Mouse (Mus musculus) forebrain, embryonic 11.5 days (tissue): Measurements from ENCODE around the gene Gatb. TPM values are rescaled to one million over a fixed set of nuclear protein-coding genes. Genes with fewer than 3 reads are reported as not detected.

ENCODE experiments used
- ATAC-seq: fragments of 200-750 bp; cut with Nextera tagmentation; replicated peaks from 2 replicates; pipeline ENCODE4 v1.8.0; 2017; ENCODE audit warnings: moderate TSS enrichment; ENCODE audit not compliant: low FRiP score
- DNase-seq: peaks from one replicate; pipeline ENCODE4 v3.0.0-alpha.2; 2017; ENCODE audit warnings: low spot score
- H3K27ac ChIP-seq: fragments of 300-500 bp; sonication (generic); 2 replicates; pipeline ENCODE4 v1.5.1; 2014; ENCODE audit warnings: low read depth, low read length
- H3K27me3 ChIP-seq: fragments of 300-500 bp; sonication (generic); 2 replicates; pipeline ENCODE4 v1.6.1; 2014; ENCODE audit warnings: mild to moderate bottlenecking, low read length, mixed read lengths; ENCODE audit not compliant: control insufficient read depth, insufficient read depth
- H3K36me3 ChIP-seq: fragments of 300-500 bp; sonication (generic); 2 replicates; pipeline ENCODE4 v1.6.1; 2014; ENCODE audit warnings: mild to moderate bottlenecking, low read length, moderate library complexity, mixed read lengths; ENCODE audit not compliant: control insufficient read depth, insufficient read depth
- H3K4me1 ChIP-seq: fragments of 300-500 bp; sonication (generic); replicated peaks from 2 replicates; pipeline ENCODE4 v1.6.1; 2014; ENCODE audit warnings: low read length, mixed read lengths; ENCODE audit not compliant: control insufficient read depth, insufficient read depth
- H3K4me2 ChIP-seq: fragments of 300-500 bp; sonication (generic); 2 replicates; pipeline ENCODE4 v1.6.1; 2014; ENCODE audit warnings: low read depth, mild to moderate bottlenecking, low read length, moderate library complexity, mixed read lengths; ENCODE audit not compliant: severe bottlenecking
- H3K4me3 ChIP-seq: fragments of 300-500 bp; sonication (generic); 2 replicates; pipeline ENCODE4 v1.5.1; 2014; ENCODE audit warnings: low read depth, low read length
- H3K9ac ChIP-seq: fragments of 300-500 bp; sonication (generic); 2 replicates; pipeline ENCODE4 v1.6.1; 2014; ENCODE audit warnings: low read length
- H3K9me3 ChIP-seq: fragments of 300-500 bp; sonication (generic); 2 replicates; pipeline ENCODE4 v1.6.1; 2016; ENCODE audit warnings: low read length, mixed read lengths; ENCODE audit not compliant: control insufficient read depth
- WGBS: fragments of 180-500 bp; shearing (Covaris S2); extraction: QIAGEN DNeasy Blood & Tissue Kit; methylation state at CpG from one replicate; pipeline ENCODE4 v1.1.7; 2014; 5-methylcytosine and 5-hydroxymethylcytosine counted together
- polyA plus RNA-seq: library from polyadenylated mRNA; unstranded; fragments of >200 nt; fragmentation: Nextera tagmentation; extraction: Ambion mirVana; gene quantifications from 2 replicates; pipeline ENCODE4 v1.2.1, GENCODE M21; 2014

Gatb gene
- polyA plus RNA-seq, 1 experiment from 2014 or later = 25.6 TPM

DNA sequence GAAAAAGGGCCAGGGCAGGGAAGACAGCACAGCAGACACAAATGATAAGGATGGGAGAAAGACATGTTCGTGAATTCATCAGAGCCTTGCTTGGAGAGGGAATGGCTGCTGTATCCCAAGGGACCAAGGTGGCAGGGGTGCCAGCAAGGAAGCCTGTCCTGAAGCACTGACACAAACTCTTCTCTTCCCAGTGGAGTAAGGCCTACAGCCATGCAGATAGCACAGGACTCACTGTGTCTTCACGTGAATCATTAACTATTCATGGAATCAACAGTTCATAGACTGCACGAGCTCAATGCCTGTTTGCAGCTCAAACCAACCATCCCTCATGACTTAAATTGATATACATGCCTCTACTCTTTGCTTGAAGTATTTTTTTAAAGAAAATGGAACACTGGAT lies 104.0 kb downstream of the Gatb start:
- Histone ChIP-seq H3K4me3 (no peak overlapping the region), H3K9ac (no peak overlapping the region), H3K27me3 (no peaks in the 10 kb centered on the region), H3K4me1 (no peaks in the 10 kb centered on the region), H3K27ac (no peak overlapping the region), H3K9me3 (no peaks in the 10 kb centered on the region), H3K4me2 (no peak overlapping the region), H3K36me3 (no peaks in the 10 kb centered on the region)
- 78% methylated on average over 3 of the region's 3 CpGs for WGBS
- DNase-seq = no peak
- ATAC-seq = no peak

DNA sequence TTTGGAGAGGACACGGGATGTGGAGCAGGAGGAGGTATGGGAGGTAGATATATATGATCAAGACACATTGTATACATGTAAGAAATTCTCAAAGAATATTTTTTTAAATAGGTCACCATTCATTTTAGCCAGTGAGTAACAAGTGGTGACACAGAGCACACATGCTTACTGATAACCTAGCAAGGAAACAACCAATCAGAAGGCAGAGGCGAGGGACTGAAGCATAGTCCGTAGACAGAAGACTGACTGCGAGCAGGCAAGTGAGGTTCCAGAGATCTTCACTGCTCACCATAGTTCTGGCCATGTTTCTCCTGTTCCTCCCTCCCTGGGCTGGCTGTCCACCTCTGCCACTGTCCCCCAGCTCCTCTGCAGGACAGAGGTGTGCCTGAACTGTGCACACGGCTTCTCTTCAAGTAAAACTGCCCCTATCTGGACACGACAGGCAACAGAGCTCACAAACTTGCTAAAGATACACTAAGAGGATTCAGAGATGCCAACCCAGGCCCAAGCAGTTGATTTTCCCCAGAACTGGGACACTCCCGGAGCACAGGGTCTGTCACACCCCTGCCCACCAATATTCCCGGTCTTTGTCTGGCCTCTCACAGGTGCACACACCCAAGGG lies 105.5 kb downstream of the Gatb start:
- Histone ChIP-seq H3K27ac (no peak overlapping the region), H3K9ac (no peak overlapping the region), H3K9me3 (no peaks in the 10 kb centered on the region), H3K27me3 (no peaks in the 10 kb centered on the region), H3K4me2 (no peak overlapping the region), H3K36me3 (no peaks in the 10 kb centered on the region), H3K4me3 (no peak overlapping the region), H3K4me1 (no peaks in the 10 kb centered on the region)
- ATAC-seq (no peak), DNase-seq (no peak)
- WGBS = 83% methylated on average over 8 of the region's 8 CpGs

DNA sequence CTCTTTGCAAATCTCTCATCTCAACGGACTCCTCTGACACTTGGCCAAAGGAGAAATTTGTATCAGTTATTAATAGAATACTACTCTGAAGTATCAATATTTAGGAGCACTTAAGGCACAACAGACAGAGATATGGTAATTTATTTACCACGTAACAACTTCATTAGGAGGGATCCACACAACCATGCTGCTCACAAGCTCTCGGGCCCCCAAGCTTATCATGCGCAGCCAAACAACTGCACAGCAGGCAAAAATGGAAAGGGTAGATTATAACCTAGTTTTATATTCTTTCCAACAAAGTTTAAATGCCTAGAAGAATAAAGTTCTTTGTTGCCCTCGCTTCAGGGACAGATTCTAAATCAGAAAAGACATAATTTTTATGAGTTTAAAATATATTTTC lies 106.0 kb downstream of the Gatb start:
- Histone ChIP-seq H3K27me3 (no peaks in the 10 kb centered on the region), H3K36me3 (no peaks in the 10 kb centered on the region), H3K4me3 (no peak overlapping the region), H3K9me3 (no peaks in the 10 kb centered on the region), H3K4me1 (no peaks in the 10 kb centered on the region), H3K9ac (no peak overlapping the region), H3K4me2 (no peak overlapping the region), H3K27ac (no peak overlapping the region)
- 88% methylated on average over 5 of the region's 5 CpGs for WGBS
- ATAC-seq = no peak
- DNase-seq = no peak

DNA sequence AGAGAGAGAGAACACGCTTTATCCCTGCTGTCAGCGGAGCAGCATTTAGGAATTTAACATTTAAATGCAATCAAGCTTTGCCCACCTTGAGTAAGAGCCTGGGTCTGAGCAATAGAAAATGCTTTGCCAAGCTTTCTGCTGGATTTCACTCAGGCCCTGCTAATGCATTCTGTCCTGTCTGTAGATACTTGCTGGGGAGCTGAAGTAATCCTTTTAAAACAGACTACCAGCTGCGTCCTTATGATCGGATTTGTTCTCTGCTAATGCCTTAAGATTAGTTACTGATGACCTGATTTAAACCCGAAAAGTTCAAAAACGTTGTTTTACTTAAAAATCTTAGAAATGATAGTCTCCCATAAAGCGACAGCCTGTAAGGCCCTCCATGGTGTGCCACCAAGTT lies 107.2 kb downstream of the Gatb start:
- DNase-seq (no peak), ATAC-seq (no peak)
- WGBS = 51% methylated on average over 7 of the region's 7 CpGs
- Histone ChIP-seq H3K4me3 (no peak overlapping the region), H3K9me3 (no peaks in the 10 kb centered on the region), H3K4me1 (no peaks in the 10 kb centered on the region), H3K27me3 (no peaks in the 10 kb centered on the region), H3K9ac (no peak overlapping the region), H3K4me2 (no peak overlapping the region), H3K36me3 (no peaks in the 10 kb centered on the region), H3K27ac (no peak overlapping the region)

DNA sequence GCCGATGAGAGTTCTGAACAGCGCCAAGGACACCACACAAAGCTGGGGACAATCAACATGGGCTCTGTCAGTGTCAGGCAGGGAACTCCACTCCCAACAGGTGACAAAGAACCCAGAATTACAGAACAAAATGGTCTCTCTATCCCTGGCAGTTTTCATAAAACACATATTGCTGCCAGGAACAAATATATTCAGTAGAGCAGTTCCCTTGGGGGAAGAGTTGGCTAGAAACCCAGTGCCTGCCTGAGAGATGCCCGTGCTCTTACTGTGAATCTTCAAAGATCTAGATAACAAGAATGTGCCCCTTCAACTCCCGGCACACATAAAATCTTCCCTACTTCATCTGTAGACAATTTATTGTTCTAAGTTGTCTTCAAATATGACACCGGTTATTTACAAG lies 109.7 kb downstream of the Gatb start:
- Histone ChIP-seq H3K9me3 (no peaks in the 10 kb centered on the region), H3K27me3 (no peaks in the 10 kb centered on the region), H3K27ac (no peak overlapping the region), H3K9ac (no peak overlapping the region), H3K36me3 (no peaks in the 10 kb centered on the region), H3K4me1 (no peaks in the 10 kb centered on the region), H3K4me3 (no peak overlapping the region), H3K4me2 (no peak overlapping the region)
- DNase-seq = no peak
- no peak for ATAC-seq
- 90% methylated on average over 5 of the region's 5 CpGs for WGBS

DNA sequence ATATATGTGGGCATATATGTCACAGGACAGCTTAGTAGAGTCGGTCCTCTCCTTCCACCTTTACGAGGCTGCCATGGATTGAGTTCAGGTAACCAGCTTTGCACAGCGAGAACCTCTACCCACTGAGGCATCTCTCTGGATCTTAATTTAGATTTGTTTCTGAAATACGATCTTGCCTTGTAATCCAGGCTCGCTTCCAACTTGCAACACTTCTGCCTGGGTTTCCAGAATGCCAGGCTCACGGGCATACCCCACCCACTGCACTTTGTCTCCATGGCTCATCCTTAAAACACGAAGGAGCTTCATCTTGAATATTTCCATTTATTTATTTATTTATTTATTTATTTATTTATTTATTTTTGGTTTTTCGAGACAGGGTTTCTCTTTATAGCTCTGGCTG lies 111.4 kb downstream of the Gatb start:
- 90% methylated on average over 8 of the region's 8 CpGs for WGBS
- Histone ChIP-seq H3K36me3 (no peaks in the 10 kb centered on the region), H3K9me3 (no peaks in the 10 kb centered on the region), H3K27ac (no peak overlapping the region), H3K4me1 (no peaks in the 10 kb centered on the region), H3K4me2 (no peak overlapping the region), H3K4me3 (no peak overlapping the region), H3K27me3 (no peaks in the 10 kb centered on the region), H3K9ac (no peak overlapping the region)
- ATAC-seq = no peak
- no peak for DNase-seq

DNA sequence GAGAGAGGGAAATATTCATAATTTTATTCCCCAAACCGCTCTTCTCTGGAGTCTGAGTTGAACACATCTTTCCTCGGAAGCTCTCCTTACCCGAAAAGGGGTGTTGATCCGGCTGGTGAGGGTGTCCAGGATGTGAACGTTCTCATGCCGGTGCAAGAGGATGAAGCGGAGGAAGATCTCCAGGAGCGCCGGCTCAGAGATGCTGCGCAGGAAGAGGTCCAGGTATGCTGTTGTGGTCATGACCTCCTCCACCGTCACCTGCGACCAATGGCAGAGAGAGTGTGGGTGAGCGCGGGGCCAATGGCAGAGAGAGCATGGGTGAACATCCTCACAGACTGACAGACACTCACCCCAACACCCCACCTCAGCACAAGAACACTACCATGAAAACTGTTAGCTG lies 114.4 kb downstream of the Gatb start:
- 91% methylated on average over 14 of the region's 14 CpGs for WGBS
- no peaks in the 10 kb centered on the region for H3K9me3 ChIP-seq
- ATAC-seq = no peak
- no peak overlapping the region for H3K27ac ChIP-seq
- no peak overlapping the region for H3K4me3 ChIP-seq
- H3K36me3 ChIP-seq = no peaks in the 10 kb centered on the region
- no peak for DNase-seq
- no peaks in the 10 kb centered on the region for H3K27me3 ChIP-seq
- no peaks in the 10 kb centered on the region for H3K4me1 ChIP-seq
- H3K9ac ChIP-seq = no peak overlapping the region
- H3K4me2 ChIP-seq = no peak overlapping the region

DNA sequence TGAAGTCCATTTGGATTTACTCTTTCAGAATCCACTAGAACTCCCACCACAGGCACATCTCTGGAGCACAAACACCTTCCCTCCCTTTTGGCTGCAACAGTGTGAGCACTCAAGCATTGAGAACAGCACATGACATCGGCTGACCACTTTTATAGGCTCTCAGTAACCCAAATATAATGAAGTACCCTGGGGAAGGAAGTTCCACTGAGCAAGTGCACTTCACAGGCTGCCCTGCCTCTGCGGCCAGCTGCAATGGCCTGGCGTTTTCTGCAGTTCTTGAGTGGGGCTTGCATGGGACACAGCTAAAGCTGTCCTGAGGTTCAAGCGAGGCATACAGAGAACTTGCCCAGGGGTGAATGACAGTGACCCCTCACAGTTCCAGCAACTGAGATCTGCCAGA lies 117.2 kb downstream of the Gatb start:
- H3K4me3 ChIP-seq = no peak overlapping the region
- no peaks in the 10 kb centered on the region for H3K9me3 ChIP-seq
- no peak overlapping the region for H3K9ac ChIP-seq
- no peaks in the 10 kb centered on the region for H3K36me3 ChIP-seq
- no peaks in the 10 kb centered on the region for H3K4me1 ChIP-seq
- DNase-seq = no peak
- 70% methylated on average over 4 of the region's 4 CpGs for WGBS
- no peaks in the 10 kb centered on the region for H3K27me3 ChIP-seq
- ATAC-seq = no peak
- no peak overlapping the region for H3K4me2 ChIP-seq
- no peak overlapping the region for H3K27ac ChIP-seq

DNA sequence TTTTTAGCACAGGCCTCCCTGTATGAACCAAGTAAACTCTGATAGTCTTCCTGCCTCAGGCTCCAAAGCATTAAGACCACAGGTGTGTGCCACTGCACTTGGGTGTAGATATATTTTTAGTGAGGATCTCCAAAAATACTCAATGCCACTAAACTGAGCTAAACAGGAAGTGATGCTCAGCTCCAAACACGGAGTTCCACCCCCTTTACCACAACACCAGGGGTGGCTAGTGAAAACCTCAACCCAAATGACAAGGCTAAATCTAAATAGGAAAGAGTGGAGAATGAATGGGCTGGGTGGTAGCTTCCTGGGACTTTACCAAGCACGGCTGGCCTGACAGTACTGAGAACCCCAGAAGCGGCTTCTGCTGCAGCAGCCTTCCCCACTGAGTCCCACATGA lies 119.1 kb downstream of the Gatb start:
- Histone ChIP-seq H3K9ac (no peak overlapping the region), H3K4me2 (no peak overlapping the region), H3K4me1 (no peaks in the 10 kb centered on the region), H3K4me3 (no peak overlapping the region), H3K27me3 (no peaks in the 10 kb centered on the region), H3K36me3 (no peaks in the 10 kb centered on the region), H3K9me3 (no peaks in the 10 kb centered on the region), H3K27ac (no peak overlapping the region)
- ATAC-seq = no peak
- WGBS = 41% methylated on average over 3 of the region's 3 CpGs
- no peak for DNase-seq
